Mouse (Mus musculus) lung, postnatal 0 days (tissue): Measurements from ENCODE around the gene 4930524B15Rik.

Experiments used
- CTCF ChIP-seq: IDR thresholded peaks from 2 replicates; pipeline ENCODE4 v1.5.1; 2016; ENCODE audit warnings: antibody characterized with exemption, mild to moderate bottlenecking
- EP300 ChIP-seq: IDR thresholded peaks from 2 replicates; pipeline ENCODE4 v1.6.1; 2016; ENCODE audit warnings: antibody characterized with exemption, mild to moderate bottlenecking, control low read depth

- TF ChIP-seq CTCF (no peak), EP300 (no peak)
These were observed 28.4 kb upstream of the 4930524B15Rik start for GRCm38 (mm10) chr11:31936910-31937525.
